ENCODE assay signal across 17 mouse cellular contexts in the genomic region with DNA sequence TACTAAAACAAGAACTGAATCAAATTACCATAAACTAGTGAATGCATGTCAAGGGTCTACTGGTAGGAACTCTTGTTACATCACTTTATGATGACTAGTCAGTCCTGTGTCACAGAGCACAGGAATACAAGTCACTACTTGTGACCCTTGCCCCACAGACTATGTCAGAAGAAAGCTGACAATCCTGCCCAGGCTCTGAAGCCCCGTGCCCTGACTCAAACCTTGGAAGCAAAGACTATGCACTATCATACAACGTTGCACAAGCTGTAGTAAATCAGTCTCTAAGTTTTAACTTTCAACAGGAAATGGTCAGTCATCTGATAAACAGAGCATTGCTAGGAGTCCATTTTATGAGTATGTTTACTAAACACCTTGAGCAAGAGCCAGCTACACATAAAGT. TPM values are rescaled to one million over a fixed set of nuclear protein-coding genes. Genes with fewer than 3 reads are reported as not detected.
"Had no signal": no experiment of that assay in that cellular context is flagged by ENCODE, and none has a peak within 500 bp of the region (broad histone marks: within the 10 kb centered on the region; RNA-seq: fewer than 3 reads in every experiment).

No protein-coding gene starts in this region.

RNA-seq across cellular contexts. Expression of gene Foxe3, which starts 35.1 kb away (rescaled TPM):
- polyA plus RNA-seq: gonadal fat pad, adult 2 months; heart, embryonic 10.5 days; heart, embryonic 12.5 days; heart, embryonic 14.5 days; heart, embryonic 16.5 days; hindbrain, embryonic 12.5 days; hindbrain, embryonic 14.5 days; hindbrain, embryonic 16.5 days; inflammation-experienced regulatory T-cells, adult 6 months; kidney, adult 2 months; kidney, embryonic 15.5 days; limb, embryonic 10.5 days; limb, embryonic 12.5 days; limb, embryonic 14.5 days; liver, embryonic 11.5 days; liver, embryonic 13.5 days; liver, embryonic 15.5 days had no signal

RNA-seq across cellular contexts. Expression of gene Foxd2, which starts 52.2 kb away (rescaled TPM):
- polyA plus RNA-seq: heart, embryonic 12.5 days; heart, embryonic 14.5 days; heart, embryonic 16.5 days; hindbrain, embryonic 14.5 days; liver, embryonic 13.5 days; liver, embryonic 15.5 days had no signal
